Mouse (Mus musculus): ENCODE data around the gene Epb41.

Epb41 gene

DNA sequence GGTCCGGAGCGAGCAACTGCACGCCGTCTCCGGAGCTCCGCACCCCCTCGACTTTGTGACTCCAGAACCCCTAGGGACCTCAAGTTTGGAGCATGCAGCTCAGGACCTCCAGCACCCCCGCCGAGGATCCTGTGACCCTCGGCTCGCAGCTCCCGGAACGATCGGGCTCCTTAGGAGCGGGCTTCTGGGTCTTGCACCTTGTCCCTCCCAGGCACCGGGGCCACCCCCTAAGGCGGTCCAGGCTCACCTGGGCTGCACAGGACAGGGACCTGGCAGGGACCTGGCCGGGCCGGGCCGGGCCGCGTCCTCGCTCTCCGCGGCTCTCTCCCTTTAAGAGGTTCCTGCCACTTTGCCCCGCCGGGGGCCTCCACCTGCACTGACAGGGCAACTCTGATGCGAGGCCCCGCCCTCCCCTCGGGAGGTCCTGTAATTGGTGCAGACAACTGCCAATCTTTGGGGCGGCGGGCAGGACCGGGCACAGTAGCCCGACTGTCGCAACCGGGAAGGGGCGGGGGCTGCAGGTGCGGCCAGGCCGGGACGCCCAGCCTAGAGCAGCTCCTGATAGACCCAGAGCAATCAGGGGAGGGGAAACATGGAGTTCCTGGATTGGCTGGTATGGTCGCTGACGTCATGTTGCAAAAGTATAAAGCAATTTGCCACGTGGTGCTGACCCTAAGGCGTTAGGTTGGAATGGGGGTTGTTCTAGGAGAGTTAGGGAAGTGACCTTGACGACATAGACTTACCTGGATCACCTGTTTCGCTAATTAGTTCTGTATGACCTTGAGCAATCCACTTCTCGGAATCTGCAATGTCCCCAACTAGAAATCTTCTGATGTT, at the start of gene Epb41:
Gene Epb41 (minus strand): TSS at position 389 of the 837 bp plus-strand sequence.
- DNase-seq (ENCODE audit: low spot score), result peak; percentile 42

DNA sequence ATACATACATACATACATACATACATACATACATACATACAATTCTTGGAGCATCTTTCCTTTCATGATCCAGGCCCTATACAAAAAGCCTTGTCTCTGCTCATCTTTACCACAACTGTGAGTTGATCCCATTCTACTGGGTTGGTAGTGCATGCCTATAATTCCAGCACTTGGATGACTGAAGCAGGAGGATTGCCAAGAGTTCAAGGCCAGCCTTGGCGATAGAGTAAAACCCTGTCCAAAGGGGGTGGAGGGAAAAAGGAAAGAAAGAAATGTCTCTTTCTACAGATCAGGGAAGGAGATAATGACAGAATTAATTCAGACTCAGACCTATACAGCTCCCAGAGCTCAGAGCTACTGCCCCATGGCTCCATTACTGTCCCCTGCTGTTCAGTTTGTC, 48.0 kb upstream of the Epb41 start:
- DNase-seq (ENCODE audit: low spot score), result no peak

DNA sequence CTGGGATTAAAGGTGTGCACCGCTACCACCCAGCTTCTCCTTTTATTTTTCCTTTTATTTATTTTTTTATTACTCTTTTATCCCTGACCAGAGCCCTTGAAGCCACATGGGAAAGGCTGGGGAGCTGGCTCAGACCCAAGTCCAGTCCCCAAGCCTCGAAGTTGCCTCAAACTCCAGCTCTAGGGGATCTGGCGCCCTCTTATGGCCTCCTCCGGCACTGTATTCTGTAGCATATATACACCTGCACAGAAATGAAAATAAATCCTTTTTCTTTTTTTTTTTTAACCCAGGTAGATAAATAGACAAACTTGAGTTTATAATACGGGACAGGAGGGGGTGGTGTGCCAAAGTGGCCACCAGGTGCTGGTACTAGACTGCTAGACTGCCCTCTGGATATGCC, 46.6 kb upstream of the Epb41 start:
- no peak for DNase-seq (ENCODE audit: low spot score)

DNA sequence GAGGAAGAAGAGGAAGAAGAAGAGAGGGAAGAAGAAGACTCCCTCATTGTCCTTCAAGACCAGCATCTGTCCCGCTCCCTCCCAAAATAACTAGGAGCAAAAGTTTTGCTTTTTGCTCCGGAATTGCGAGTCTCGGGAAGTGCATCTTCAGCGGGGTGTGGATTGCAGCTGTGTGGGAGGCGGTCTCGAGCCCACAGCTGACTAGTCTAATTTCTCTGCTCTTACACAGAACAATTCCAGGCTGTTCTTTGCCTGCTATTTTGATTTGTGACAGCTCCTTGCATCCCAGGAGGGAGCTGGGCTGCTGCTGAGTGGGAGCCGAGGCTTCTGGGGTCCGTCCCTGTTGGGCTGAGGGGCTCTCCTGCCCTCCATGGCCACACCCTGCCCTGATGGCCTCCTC, 44.4 kb upstream of the Epb41 start:
- DNase-seq (ENCODE audit: low spot score), result no peak

DNA sequence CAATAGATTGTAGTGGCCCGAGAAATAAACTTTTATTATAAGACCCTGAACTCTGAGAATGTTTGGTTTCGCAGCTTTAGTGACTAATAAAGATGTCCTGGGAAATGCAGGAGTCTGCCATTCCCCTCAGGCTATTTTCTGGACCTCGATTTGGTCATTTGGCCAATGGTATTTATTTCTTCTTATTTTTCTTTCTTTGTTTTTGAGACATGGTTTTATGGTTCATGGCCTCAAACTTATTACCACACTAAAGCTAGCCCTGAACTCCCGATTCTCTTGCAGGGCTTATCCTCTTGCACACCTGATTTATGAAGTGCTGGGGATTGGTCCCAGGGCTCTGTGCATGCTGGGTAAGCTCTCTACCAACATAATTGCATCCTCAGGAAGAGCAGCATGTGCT, 41.2 kb upstream of the Epb41 start:
- DNase-seq (ENCODE audit: low spot score), result no peak

DNA sequence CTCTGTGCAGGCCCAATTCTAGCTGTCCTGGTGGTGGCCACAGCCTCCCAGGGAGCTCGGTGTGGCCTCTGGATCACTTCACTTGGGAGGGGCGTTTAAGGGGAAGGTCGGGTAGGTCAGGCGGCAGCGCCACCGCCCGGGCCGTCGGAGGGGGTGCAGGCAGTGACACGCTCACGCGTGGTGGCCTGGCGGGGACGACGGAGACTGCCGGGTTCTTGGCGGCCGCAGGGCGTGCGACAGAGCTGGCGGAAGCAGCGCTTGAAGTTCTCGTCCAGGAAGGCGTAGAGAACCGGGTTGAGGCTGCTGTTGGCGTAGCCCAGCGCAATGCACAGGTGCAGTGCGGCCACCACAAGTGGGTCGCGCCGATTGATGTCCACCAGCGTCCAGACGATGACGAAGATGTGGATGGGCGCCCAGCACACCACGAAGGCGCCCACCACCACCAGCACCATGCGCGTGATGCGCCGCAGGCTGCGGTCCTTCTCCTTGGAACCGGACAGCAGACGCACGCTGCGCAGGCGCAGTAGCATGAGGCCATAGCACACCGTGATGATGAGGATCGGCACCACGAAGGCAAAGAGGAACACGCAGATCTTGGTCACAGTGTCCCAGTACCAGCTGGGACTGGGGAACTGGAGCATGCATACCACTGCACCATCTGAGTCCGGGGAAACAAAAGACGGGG, 38.4 kb upstream of the Epb41 start:
- DNase-seq (ENCODE audit: low spot score), result no peak

DNA sequence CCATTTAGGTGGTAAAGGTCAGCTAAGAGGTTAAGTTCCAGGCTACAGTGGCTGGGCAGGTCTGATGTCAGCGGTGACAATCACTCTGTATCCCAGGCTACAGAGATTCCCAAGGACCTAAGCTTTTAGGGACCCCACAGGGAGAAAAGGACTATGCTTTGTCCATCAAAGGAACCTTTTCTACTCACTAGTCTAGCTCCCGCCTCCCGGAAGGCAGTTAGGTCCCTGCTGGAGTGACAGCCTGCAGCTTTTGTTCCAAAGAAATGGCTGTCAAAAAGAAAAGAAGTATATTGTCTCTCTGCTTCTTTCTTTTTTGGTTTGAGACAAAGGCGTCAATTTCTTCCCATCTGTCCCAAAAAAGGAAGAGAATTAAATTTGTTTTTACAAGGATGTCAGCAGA, 36.1 kb upstream of the Epb41 start:
- no peak for DNase-seq (ENCODE audit: low spot score)

DNA sequence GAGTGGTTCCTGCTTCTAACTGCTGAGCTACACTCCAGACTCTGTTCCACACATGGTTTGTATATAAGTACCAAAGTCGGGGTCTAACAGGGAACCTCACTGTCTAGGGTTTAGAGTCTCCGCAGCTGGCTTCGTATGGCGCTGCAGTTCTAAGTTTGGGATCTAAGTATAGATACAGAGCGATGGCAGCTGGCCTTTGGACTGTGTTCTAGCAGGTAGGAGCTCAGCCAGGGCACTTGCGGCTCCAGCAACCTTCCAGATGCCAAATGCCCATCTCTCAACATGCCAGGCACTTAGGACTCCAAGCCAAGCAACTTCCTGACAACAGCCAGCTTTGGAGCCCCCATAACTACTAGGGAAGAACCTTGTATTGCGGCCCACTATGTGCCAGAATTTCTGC, 33.1 kb upstream of the Epb41 start:
- no peak for DNase-seq (ENCODE audit: low spot score)

DNA sequence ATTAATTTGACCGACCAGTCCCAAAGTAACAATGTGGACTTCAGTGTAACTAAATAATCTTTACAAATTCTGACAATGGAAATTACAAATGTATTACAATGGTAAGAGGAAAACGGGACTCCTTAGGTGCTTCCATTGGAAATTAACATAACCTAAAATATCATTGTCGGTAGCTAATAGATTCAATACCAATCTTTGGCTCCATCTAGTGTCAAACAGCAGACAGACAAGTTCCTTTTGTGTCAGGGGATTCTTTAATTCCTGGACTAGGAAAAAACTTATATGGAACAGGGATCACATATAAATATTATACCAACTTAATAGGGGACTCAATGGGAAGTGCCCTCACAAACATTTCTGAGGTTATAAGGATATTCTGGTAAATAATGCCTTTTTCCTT, 26.0 kb upstream of the Epb41 start:
- DNase-seq (ENCODE audit: low spot score), result peak; percentile 22

DNA sequence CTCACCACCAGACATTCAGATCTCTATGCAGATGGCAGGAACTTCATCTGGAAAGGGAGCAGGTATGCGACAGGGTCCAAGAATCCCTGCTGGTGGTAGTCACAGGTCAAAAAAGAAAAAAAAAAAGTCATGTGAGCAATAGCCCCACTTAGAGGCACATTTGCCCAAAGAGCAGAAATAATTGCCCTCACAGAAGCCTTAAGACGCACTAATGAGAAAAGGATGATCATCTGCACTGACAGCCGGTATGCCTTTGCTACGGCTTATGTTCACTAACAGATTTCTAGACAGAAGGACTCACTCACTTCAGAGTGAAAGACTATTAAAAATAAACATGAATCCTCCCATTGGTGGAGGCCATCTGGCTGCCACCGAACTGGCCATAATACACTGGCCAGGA, 24.4 kb upstream of the Epb41 start:
- no peak for DNase-seq (ENCODE audit: low spot score)

DNA sequence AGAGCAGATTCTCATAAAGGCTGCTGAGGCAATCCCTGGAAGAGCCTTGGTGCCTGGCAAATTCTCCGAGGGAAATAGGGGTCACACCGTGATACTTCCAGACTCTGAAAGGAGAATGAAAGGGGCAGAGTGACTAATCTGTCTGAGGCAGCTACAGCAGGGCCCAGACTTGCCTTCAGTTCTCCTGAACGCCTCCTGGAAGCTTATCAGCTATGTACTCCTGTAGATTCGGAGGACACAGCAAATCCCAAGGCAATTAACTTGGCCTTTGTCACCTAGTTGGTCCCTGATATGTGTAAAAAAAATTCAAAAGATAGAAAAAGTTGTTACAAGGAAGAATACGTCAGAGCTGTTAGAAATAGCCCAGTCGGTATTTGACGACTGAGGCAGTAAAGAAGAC, 19.9 kb upstream of the Epb41 start:
- DNase-seq (ENCODE audit: low spot score), result no peak

DNA sequence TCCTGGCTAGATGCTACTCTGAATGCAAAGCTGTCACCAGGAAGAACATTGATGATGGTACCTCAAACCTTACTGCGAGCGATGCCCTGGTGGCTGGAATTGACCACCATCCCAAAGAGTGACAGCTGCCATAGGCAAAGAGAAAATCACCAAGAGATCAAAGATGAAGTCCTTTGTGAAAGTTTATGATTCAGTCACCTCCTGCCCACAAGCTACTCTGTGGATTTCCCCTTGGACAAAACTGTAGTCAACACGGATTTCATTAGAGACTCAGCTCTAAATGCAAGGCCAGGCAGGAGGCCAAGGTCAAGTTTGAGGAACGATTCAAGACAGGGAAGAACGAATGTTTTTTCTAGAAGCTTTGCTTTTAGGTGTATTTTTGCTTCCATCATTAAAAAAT, 18.8 kb upstream of the Epb41 start:
- DNase-seq (ENCODE audit: low spot score), result no peak

DNA sequence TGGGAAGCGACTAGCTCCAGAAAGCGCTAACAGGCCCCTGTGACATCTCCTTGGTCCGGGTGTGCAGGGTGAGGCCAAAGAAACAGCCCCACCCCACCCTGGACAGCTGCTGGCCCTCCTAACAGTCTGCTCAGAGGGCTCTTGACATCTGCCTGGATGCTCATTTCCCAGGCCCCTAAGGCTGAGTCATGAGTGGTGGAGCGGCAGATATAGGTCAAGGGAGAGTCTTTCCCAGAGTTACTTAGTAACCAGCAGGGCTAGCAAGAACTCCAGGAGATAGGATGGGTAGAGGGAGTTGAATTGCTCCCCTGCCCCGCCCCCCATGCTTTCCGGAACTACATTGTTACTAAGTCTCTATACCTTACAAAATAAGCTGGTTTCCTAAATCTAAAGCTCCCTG, 18.0 kb upstream of the Epb41 start:
- no peak for DNase-seq (ENCODE audit: low spot score)

DNA sequence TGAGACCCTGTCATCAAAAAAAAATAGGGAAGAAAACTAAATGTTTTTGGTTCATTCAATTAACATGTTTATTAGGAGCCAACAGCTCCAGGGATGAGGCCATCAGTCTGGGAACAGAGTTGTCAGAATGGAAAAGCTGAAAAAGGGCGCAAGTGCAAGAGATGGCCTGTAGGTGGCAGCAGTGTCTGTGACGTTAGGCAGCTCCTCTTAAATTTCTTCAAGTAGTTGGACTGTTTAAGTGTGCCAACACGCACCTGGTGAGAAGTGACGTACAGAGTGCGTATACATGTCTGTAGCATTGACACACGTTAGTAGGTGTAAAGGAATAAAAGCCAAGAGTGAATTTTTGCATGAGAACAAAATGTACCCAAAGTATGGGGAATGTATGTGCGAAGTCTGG, 13.8 kb upstream of the Epb41 start:
- DNase-seq (ENCODE audit: low spot score), result peak; percentile 75

DNA sequence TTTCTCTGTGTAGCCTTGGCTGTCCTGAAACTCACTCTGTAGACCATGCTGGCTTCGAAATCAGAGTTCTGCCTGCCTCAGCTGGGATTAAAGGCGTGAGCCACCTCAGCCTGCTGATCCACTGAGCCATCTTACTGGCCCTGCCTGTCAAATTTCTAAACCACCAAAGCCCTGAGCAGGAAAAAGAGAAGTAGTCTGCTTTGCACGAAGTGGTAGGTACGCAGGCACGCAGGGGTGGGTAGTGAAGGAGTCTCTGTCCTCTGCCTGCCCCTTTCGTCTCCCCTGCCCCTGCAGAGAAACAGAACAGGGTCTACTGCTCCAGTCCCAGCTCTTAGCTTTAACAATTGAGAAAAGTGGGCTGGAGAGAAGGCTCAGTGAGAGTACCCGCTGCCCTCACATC, 10.0 kb upstream of the Epb41 start:
- no peak for DNase-seq (ENCODE audit: low spot score)

DNA sequence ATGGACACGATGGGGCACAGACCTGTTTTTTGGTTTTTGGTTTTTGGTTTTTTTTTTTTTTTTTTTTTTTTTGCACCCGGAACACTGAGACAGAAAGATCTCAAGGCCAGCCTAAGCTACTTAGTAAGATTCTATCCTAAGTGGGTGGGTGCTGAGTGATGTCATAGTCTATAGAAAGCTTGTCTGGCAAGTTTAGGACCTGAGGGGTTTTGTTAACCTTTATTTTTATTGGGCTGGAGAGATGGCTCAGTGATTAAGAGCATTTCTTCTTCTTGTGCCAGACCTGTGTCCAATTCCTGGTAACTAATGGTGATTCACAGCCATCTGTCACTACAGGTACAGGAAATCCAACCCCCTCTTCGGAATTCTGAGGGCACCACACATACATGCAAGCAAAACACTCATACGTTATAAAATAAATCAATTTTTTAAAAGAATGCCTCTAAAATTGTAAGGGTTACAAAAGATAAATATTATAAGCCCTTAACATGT, 5.4 kb upstream of the Epb41 start:
- DNase-seq (ENCODE audit: low spot score), result no peak

DNA sequence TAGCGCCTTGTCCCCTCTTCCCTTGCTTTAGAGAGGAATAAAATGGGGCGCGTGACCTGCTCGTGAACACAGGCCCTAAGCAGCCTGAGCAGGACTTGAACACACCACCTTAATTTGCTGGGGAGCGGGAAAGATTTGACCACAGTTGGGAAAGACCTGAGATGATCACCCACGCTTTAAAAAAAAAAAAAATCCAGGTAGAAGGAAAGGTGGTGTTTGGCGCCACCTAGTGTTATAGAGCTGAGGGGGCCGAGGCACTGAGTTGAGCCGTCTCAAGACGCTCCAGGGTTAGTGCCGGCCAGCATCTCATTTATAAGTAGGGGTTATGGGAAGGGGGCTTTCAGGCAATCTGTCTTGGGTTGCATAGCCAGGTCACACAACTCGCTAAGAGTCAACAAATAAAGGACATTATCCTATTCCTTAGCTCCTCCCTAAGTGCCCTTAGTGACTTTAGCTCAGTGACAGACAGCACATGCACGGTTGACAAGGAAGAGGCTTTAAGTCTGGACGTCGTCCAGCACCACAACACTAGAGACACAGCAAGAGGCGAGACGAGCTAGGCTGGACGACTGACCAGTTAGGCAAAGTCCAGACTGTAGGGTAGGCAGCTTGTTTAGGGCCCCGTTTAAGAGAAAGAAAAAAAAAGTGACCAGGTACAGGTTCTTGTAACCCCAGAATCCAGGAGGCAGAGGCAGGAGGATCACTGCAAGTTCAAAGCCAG, 4.6 kb upstream of the Epb41 start:
- DNase-seq (ENCODE audit: low spot score), result peak; percentile 68

DNA sequence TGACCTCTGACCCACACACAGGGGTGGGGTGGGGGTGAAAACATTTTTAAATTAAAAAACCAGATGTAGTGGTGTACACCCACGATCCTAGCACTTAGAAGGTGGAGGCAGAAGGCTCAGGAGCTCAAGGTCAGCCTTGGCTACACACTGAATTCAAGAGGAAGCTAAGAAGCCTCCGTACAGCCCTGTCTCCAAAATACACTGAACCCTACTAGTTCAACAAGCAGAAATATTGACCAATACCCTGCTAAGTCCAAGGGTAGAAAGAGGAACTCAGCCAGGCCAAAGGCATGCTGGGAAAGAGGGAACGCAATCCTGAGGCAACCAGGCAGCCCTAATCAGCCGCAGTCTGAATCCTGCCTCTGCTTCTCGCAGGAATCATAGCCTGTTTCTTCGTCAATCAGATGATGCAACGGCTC, 3.2 kb upstream of the Epb41 start:
- no peak for DNase-seq (ENCODE audit: low spot score)

DNA sequence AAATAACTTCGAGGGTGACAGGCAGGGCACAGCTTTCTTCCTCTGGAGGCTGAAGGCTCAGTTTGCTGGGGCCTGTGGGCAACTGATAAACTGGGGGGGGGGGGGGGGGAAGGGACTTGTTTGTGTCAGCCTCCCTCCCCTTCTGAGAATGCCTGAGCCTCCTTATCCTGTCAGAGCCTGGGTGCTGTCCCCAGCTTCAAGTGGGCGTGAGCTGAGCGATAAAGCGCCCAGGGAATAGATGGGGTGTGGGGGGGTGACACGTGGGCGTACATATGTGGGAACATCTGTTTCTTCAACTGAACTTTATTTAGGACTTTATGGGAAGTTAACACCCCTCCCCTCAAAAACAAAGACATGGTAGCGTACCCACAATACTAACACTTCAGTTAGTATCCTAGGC, 2.3 kb upstream of the Epb41 start:
- DNase-seq (ENCODE audit: low spot score), result no peak

DNA sequence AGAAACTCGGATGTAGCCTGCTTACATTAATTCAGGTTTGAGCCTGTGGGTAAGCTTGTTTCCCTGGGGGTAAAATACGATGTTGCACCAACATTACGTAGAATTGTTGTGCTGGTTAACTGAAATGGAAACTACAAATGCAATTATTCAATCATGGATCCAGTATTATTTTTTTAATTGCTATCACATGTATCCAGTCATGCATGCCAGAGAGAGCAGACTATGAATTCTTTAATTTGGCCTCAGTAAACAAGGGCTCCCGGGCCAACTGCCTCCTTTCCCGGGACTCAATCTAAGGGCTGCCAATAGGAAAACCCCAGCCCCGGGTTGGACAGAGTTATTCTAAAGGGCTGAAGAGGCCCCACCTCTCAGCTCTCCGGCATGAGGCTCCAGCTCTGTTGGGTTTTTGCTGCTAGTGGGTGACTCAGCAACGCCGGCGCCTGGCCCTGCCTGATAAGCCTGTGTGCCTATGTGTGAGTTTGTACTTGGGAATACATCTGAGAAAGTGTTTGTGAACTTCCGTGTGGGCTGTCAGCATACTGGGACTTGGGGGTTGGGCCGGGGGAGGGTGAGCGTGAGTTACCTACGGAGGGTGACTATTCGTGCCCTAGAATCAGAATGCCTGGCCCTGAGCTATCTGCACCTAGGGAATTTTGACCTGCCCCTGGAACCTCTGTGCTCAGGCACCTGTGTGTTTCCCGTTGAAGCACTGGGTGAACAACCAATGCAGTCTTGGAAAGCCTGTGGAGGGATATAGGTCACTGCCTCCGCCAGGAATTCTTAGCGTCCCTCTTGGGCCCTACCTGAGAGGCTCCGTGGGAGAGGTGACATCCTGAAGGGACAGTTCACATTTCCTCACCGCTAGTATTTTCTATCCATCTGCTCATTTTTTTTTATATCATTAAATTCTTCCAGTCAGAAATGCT, 1.6 kb upstream of the Epb41 start:
- peak; percentile 28 for DNase-seq (ENCODE audit: low spot score)

DNA sequence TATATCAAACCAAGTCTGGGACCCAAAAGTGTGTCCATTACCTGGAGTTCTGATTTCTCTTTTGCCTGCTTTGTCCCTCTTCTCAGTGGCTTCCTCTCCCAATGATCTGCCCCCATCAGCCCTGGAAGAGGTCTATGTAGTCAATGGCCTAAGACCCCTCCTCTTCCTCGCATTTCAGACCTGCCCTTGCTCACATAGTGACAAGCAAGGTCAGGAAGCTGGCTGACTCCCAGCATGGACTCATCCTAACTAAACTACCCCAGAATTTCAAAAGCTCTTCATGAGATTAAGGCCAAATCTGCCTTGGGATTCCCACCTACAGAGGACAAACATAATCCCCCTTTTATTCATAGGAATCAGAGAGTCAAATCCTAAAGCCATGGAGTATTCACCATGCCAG, 675 bp upstream of the Epb41 start:
- DNase-seq (ENCODE audit: low spot score), result no peak

Measured in adipocyte (in vitro differentiated cells).